Mouse (Mus musculus) heart, adult 9 months (tissue): ENCODE results near the gene Osbpl7.
A peak's percentile ranks its signal among the peaks of the same experiment; 100 is the strongest.

Experiments used
- DNase-seq, 2 experiments: peaks; one replicate each; pipeline ENCODE4 v3.0.0; 2022; ENCODE audit warnings: low spot score in 2 of 2

Gene Osbpl7

DNA sequence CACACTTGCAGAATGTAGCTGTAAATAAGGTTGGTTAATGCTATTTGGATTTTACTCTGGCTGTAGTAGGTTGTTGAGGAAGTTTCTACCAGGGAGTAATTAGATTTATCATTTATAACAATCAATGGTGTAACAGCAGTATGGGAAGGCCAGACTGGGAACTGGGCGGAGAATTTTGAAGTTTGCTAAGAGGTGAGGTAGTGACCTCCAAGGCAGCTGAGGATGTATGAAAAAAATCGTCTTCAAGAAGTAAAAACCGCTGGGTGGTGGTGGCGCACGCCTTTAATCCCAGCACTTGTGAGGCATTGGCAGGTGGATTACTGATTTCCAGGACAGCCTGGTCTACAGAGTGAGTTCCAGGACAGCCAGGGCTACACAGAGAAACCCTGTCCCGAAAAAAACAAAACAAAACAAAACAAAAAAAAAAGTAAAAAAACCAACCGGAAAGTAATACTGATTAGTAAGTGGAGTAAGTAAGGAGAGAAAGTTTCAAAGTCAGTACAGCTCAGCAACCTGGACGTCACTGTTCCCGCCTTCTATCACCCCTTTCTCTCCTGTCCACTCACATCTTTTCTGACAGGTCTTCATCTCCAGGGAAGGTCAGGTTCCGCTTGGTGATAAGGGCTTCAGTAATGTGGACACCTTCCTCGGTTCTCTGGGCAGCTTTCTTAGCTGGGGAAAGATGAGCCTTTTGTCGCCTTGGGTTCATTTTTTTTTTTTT is 10.0 kb upstream of the Osbpl7 start:
- DNase-seq = no peak

DNA sequence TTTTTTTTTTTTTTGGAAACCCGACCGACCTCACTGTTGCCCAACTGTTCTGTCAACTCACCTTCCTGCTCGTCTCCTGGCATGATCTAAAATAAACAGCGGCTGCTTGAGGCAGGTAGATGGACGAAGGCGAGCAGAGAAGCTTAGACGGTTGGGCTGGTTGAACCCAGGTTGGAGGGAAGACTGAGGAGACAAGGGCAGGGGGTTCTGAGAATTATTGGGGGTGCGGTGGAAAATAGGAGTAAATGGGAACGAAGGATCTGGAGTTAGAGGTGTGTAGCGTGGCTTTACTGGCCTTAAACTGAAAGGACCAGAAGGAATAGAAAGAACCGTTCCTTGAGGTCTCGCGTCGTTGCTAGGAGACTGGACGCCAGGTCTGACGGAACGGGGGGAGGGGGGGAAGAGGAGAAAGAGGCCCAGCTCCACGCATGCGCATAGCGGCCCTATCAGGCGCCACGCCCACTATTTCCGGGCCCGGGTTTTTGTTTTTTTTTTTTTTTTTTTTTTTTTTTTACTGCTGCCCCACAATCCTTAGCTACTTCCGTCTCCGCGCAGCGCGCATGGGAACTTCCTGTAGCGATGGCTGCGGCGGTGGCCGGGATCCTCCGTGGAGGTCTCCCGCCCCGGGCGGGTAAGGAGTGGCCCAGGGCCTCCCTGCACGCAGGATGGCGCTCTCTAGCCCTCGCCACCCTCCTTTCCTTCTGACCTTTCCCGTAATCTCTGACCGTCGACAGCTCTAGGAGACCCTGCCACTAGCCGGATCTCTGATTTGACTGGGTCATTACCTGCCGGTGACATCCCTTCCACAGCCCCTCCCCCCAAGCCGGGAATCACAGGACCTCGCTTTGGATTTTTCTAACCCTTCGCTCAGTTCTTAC is 9.2 kb upstream of the Osbpl7 start, which contains the start of the genes Lrrc46 and Mrpl10:
Gene Lrrc46 (minus strand): TSS at position 386 of the 878 bp plus-strand sequence.
Gene Mrpl10 (plus strand): TSS at position 539 of the 878 bp plus-strand sequence.
- peak; percentile 81 to 82 for DNase-seq

DNA sequence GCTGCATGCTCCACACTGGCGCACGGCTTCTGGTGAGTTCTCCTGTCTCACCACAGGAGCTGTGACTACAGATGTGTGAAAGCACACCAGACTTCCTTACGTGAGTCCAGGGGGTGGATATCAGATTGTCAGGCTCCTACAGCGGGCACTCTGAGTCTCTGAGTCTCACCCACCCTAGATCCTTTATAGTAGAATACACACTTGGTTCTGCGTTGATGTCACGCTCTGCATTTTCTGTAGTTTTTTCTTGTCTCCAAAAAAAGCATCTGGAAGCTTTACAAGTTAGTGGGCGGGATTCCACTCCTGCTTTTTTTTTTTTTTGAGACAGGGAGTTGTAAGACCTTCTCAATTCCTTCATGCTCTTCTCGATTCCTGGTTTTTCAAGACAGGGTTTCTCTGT is 5.5 kb upstream of the Osbpl7 start:
- no peak for DNase-seq

- no peak for DNase-seq
These were observed 4.6 kb upstream of the Osbpl7 start for GRCm38 (mm10) chr11:97045861-97046260.

DNA sequence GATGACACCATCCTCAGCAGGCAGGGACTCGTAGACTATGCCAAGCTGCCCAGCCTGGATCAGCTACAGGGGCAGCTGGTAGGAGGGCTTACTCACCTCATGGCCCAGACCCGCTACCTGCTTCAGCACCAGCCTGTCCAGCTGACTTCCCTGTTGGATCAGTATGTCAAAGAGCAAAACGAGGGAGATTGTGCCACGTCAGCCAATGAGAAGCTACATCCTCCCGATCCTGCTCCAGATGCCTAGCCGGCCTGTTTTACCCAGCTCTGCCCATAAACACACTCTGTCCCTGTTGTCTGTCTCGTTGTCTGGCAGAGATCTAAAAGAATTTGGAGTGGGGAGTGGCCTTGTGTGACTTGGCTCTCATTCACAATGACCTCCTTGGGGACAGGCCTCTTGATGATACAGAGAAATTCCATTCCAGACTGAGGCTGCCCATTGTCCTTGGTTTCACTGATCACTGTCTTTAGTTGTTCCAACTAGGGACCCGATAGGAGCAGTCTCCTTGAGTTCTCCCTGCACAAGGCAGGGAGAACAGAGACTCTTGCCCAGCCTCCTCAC is 2.3 kb upstream of the Osbpl7 start:
- no peak for DNase-seq

- no peak for DNase-seq
These were observed 839 bp upstream of the Osbpl7 start for GRCm38 (mm10) chr11:97049492-97050085.

- DNase-seq = no peak
These were observed 637 bp downstream of the Osbpl7 start for GRCm38 (mm10) chr11:97050944-97051586.

DNA sequence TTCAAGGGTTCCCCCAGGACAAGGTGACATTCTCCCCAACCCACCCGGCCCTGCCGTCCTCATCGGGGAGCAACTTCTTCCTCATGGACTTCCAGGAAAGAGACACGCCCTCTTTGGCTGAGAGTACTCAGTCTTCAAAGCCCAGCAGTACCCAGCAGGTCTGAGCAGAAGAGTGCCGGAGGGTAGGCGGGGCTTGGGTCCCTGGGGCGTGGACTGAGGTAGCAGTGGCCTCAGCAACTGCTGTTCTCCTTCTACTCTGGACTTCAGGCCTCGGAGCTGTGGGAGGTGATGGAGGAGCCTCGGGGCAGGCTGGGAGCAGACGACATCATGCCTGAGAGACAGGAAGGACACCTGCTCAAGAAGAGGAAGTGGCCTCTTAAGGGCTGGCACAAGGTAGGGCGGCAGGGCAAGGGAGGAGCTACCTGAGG is 1.8 kb downstream of the Osbpl7 start:
- DNase-seq = no peak

DNA sequence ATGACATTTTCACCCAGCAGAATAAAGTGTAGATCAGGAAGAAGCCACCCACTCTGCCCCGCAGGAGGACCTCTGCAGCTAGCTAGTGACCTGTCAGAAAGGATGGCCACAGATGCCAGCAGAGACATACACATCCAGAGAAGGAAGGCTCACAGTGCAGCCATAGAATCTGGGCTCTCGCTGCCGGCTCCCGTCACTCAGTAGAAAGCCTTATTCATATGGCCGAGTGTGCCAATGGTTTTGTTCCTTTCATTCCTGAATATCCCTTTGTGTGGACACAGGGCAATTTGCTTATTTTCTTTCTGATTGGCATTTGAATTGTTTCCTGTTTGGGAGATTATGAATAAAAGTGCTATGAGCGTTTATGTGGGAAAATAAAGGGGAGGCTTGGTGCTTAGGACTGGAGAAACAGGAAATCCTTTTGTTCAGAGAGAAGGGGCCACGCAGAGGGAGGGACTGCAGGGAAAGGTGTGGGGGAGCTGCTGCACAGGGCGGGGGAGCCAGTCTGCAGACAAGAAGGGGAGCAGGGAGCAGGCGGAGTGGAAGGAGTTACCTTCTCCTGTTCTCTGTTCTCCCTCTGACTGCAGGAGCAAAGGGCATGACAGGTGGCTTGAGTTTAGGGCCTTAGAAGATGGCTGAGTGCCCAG is 13.0 kb downstream of the Osbpl7 start:
- DNase-seq = no peak

DNA sequence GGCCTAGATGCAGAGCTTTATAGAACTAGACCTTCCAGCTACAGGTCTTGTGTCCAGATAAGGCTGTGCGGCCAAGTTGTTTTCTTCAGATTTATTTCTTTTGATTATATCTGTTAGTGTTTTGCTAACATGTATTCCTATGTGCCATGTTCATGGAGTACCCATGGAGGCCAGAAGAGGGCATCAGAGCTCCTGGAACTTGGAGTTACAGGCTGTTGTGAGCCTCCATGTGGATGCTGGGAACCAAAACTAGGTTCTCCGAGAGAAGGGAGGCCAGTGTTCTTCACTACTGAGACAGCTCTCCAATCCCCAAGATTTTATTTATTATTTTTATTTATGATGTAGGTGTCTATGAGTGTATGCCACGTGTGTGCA is 13.5 kb downstream of the Osbpl7 start:
- DNase-seq = no peak

DNA sequence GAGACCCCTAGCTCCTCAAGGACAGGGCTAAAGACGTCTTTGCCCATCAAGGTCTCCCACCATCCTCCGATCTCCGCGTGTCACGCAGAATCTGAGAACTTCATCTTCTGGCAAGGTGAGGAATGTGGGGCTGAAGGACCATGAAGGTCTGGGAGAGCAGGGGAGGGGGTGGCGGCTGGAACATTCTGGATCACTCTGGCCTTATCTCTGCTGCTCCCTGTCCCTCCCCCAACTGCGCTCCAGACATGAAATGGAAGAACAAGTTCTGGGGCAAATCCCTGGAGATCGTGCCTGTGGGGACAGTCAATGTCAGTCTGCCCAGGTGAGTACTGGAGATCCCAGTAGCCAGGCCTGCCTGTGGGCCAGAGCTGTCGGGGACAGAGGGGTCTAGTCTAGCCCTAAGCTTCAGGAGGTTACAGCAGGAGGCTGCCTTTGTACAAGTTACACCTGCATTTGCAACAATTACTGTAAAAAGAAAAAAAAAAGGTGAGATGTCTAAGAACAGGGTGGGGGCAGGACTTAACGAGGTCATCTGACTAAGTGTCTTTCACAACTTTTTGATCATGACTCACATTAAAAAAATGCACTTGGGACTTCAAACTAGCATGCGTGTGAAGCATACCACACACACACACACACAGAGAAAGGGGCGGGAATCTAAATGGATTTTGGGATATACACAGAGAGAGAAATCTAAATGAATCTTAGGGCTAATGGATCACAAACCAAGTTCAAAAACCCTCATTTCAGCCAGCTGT is 15.3 kb downstream of the Osbpl7 start:
- no peak for DNase-seq

- no peak for DNase-seq
These were observed 16.4 kb downstream of the Osbpl7 start for GRCm38 (mm10) chr11:97066656-97067360.

DNA sequence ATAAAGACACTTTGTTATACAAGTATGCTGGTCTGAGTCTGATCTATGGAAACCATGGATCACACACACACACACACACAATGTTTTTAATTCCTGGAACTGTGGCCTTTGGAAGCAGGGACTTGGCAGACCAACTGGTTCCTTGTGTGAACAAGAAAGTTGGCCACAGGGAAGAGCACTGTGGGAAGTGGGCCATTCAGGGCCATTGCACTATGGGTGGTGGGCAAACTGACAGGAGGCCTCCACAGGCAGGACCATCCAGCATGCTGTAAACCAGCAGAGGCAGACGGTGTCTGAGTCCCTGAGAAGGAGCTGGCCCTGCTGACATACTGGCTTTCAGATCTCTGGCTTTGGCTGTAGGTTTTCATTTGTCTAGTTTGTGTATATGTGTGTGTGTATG is 18.9 kb downstream of the Osbpl7 start:
- DNase-seq = no peak

DNA sequence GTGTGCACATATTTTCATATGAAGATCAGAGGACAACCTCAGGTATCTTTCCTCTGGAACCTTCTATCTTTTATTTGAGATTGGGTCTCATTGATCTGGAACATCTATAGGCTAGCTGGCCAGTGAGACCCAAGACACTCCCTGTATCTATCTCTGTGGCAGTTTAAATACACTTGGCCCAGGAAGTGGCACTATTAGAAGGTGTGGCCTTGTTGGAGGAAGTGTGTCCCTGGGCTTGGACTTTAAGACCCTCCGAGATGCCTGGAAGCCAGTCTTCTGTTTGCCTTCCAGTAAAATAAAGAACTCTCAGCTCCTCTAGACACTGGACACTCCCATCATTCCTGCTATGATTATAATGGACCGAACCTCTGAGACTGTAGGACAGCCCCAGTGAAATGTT is 19.3 kb downstream of the Osbpl7 start:
- no peak for DNase-seq

- peak; percentile 23 to 25 for DNase-seq
These were observed 20.7 kb downstream of the Osbpl7 start for GRCm38 (mm10) chr11:97071129-97071528.

- peak in 1 of 2 experiments; percentile 27 for DNase-seq
These were observed 22.1 kb downstream of the Osbpl7 start for GRCm38 (mm10) chr11:97072533-97072932.

DNA sequence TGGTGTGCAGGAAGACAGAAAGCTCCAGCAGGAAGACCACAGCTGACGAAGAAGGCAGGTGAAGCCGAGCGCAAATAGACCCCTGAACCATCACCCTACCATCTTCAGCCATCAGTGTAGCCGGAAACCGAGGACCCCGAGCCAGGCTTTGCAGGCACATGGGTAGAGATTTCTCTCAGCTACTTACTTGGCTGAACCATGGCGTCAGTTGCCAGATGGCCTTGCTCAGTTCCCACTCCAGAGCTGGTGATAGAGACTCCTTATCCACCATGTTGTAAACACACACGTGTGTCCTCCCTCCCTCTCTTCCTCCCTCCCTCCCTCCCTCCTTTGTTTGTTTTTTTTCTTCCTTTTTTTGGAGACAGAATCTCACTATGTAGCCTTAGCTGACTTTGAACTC is 23.8 kb downstream of the Osbpl7 start:
- DNase-seq = no peak

- no peak for DNase-seq
These were observed 28.3 kb downstream of the Osbpl7 start for GRCm38 (mm10) chr11:97078751-97079150.

GRCm38 (mm10) chr11:97080291-97080690 is 29.9 kb downstream of the Osbpl7 start:
- DNase-seq = no peak

DNA sequence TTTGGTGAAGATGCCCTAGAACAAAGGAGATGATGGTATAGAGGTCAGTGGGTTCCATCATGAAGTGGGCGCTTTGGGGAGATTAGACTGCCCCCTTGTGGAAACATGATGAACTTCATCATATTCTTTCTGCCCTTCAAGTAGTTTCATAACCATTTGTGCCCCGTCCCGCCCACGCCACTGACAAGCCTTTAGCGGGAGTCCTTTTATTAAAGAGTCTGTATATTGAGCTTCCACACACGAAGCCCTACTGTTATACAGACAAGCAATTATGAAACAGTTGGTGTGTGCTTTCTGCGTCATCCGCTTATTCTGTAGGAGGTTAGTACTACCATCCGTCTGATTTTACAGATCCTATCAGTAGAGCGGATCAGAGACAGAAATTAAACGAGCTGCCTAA is 32.5 kb downstream of the Osbpl7 start:
- DNase-seq = peak in 1 of 2 experiments; percentile 43
